Mouse (Mus musculus): Measurements from ENCODE around the gene Hsd17b14. TPM values are rescaled to one million over a fixed set of nuclear protein-coding genes. Genes with fewer than 3 reads are reported as not detected.

Hsd17b14 gene
- polyA plus RNA-seq, 1 experiment from 2014 or later, result 5.4 TPM

DNA sequence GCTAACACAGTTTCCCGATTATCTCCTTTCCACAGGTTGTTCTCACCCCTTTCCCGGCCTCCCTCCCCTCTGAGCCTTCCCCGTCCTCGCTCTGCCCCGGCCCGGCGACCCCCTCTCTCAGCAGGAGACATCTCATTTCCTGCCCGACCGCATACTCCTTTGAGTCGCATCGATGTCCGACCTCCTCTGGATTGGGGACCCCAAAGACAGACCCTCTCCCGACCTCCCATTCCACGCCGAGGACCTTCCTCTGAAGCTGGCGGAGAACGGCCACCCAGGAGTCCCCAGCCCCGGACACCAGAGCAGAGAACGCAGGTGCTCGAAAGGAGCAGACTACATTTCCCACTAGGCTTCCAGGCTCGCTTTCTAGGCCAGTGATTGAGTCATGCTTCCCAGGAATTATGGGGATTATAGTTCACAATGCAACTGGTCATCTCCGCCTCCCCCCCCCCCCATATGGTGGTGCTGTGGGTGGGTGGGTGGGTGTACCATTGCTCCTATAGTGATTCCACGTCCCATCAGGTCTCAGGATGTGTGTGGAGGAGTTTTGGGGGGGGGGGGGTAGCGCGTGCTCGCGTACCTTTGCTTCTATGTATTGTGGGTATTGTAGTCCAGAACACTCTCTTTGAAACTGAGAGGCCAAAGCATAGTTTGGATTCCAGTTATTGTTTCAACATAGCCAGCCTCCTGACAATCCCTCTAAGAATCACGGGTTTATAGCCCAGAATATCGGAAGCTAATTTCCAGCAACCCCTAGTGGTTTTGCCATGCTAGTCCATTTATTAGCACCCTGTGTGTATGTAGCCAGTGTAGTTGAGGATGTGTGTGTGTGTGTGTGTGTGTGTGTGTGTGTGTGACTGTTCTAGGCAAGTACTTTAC, 16.3 kb upstream of the Hsd17b14 start:
- ATAC-seq (replicated peaks; ENCODE audit: low FRiP score), result peak; percentile 32; the same call in 1 of the 2 replicates
- Histone ChIP-seq H3K4me3 (ENCODE audit: low read depth, low read length) (peak overlapping the region; percentile 51), H3K4me2 (peak overlapping the region; percentile 73), H3K27ac (ENCODE audit: low read depth, low read length) (no peak overlapping the region), H3K9ac (ENCODE audit: low read depth, low read length) (peak overlapping the region; percentile 58), H3K27me3 (replicated peaks; ENCODE audit: control insufficient read depth, insufficient read depth, low read length) (no peaks in the 10 kb centered on the region), H3K9me3 (ENCODE audit: control insufficient read depth, low read length) (no peaks in the 10 kb centered on the region), H3K36me3 (ENCODE audit: control insufficient read depth, insufficient read depth, low read length) (no peaks in the 10 kb centered on the region), H3K4me1 (replicated peaks; ENCODE audit: control insufficient read depth, insufficient read depth, low read length) (no peaks in the 10 kb centered on the region)
- 9% methylated on average over 29 of the region's 29 CpGs for WGBS
- DNase-seq (ENCODE audit: low spot score), result peak; percentile 62

DNA sequence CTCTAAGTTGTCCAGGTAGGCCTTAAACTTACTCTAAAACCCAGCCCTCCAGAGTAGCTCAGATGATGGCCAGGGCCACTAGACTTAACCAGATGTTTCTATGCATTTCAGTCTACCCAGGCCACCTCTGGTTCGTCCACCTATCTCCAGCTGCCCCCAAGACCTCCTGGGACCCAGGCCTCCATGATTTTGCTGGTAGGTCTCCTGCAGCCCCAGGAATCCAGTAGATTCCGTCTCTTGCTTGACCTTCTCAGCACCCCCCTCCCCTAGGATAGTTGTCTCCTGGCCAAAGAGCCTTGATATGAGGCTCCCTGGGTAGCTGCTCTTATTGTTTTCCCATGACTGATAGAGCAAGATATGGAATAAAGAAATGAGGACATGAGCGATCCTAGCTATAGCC, 15.6 kb upstream of the Hsd17b14 start:
- H3K9ac ChIP-seq (ENCODE audit: low read depth, low read length), result no peak overlapping the region
- H3K4me1 ChIP-seq (replicated peaks; ENCODE audit: control insufficient read depth, insufficient read depth, low read length), result no peaks in the 10 kb centered on the region
- no peak overlapping the region for H3K27ac ChIP-seq (ENCODE audit: low read depth, low read length)
- no peak overlapping the region for H3K4me3 ChIP-seq (ENCODE audit: low read depth, low read length)
- WGBS, result 81% methylated on average over 3 of the region's 3 CpGs
- H3K36me3 ChIP-seq (ENCODE audit: control insufficient read depth, insufficient read depth, low read length), result no peaks in the 10 kb centered on the region
- no peaks in the 10 kb centered on the region for H3K9me3 ChIP-seq (ENCODE audit: control insufficient read depth, low read length)
- H3K27me3 ChIP-seq (replicated peaks; ENCODE audit: control insufficient read depth, insufficient read depth, low read length), result no peaks in the 10 kb centered on the region
- ATAC-seq (replicated peaks; ENCODE audit: low FRiP score), result no peak
- no peak for DNase-seq (ENCODE audit: low spot score)
- H3K4me2 ChIP-seq, result no peak overlapping the region

DNA sequence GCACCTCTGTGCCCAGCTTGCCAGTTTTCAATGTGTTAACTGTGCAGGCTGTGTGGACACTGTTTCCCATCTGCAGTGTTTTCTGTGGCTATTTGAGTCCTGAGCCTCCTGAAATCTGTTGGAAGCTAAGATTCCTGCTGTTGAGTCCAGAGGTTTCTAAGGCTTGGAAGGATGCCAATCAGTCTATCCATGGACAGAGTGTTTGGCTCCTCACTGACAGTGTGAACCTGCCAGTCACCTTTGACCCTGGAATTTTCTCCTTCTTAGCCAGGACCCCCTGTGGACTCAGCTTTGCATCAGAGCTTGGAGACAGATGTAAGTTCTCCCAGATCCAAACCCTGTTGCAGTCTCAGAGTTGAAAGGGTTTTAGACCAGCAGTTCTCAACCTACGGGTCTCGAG, 14.5 kb upstream of the Hsd17b14 start:
- Histone ChIP-seq H3K4me3 (ENCODE audit: low read depth, low read length) (no peak overlapping the region), H3K9me3 (ENCODE audit: control insufficient read depth, low read length) (peaks cover 3% of the 10 kb centered on the region; the same call in 1 of the 2 replicates), H3K4me1 (replicated peaks; ENCODE audit: control insufficient read depth, insufficient read depth, low read length) (no peaks in the 10 kb centered on the region), H3K9ac (ENCODE audit: low read depth, low read length) (no peak overlapping the region), H3K36me3 (ENCODE audit: control insufficient read depth, insufficient read depth, low read length) (no peaks in the 10 kb centered on the region), H3K27me3 (replicated peaks; ENCODE audit: control insufficient read depth, insufficient read depth, low read length) (no peaks in the 10 kb centered on the region), H3K27ac (ENCODE audit: low read depth, low read length) (no peak overlapping the region), H3K4me2 (no peak overlapping the region)
- 75% methylated on average over 2 of the region's 2 CpGs for WGBS
- no peak for DNase-seq (ENCODE audit: low spot score)
- ATAC-seq (replicated peaks; ENCODE audit: low FRiP score), result no peak

DNA sequence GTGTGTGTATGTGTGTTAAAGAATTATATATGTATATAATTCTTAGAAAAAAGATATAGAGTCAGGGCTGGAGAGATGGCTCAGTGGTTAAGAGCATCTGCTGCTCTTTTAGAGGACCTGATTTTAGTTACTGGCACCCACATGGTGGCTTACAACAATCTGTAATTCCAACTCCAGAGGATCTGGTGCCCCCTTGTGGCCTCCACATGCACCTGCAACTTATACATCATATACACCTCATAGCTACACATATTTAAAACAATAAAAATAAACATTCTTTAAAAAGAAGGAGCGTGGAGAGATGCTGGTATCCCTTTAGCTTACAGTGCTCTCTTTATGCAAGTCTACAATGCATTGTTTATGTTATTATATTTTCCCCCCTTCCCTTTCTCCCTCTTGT, 10.2 kb upstream of the Hsd17b14 start:
- H3K27ac ChIP-seq (ENCODE audit: low read depth, low read length), result no peak overlapping the region
- no peak overlapping the region for H3K9ac ChIP-seq (ENCODE audit: low read depth, low read length)
- no peaks in the 10 kb centered on the region for H3K27me3 ChIP-seq (replicated peaks; ENCODE audit: control insufficient read depth, insufficient read depth, low read length)
- 79% methylated on average over 1 of the region's 1 CpGs for WGBS
- H3K36me3 ChIP-seq (ENCODE audit: control insufficient read depth, insufficient read depth, low read length), result no peaks in the 10 kb centered on the region
- no peaks in the 10 kb centered on the region for H3K4me1 ChIP-seq (replicated peaks; ENCODE audit: control insufficient read depth, insufficient read depth, low read length)
- DNase-seq (ENCODE audit: low spot score) (no peak), ATAC-seq (replicated peaks; ENCODE audit: low FRiP score) (no peak)
- H3K4me2 ChIP-seq, result no peak overlapping the region
- H3K4me3 ChIP-seq (ENCODE audit: low read depth, low read length), result no peak overlapping the region
- H3K9me3 ChIP-seq (ENCODE audit: control insufficient read depth, low read length), result peaks cover 3% of the 10 kb centered on the region; the same call in 1 of the 2 replicates

DNA sequence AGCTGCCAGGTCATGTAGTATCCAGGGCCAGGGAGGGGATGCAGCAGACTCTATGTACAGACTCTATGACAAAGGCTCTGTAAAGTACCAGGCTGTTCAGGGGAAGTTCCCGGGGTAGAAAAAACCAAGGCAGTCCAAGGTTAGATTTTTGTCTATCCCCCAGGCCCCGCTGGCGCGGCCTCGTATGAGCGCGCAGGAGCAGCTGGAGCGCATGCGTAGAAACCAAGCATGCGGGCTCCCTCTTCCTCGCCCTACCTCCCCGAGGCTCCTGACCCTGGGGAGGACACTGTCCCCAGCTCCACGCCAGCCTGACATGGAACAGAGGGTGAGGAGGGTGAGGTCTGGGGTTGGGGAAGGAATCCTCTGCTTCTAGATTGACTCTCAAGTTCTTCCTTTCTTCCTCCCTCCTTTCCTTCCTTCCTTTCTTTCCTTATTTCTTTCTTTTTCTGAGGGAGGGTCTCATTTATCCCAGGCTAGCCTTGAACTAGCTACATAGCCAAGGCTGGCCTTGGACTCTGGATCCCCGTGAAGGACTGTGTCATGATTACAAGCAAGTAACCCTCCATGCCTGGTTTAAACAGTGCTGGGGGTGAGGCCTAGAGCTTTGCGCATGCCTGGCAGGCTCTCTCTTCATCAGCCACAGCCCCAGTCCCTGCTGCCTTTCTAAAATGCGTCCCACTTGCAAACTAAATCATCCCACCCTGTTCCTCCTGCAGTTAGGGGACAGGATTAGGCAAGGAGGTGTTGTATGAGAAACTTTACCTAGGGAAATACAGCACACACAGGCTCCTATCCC, 4.9 kb upstream of the Hsd17b14 start:
- H3K9me3 ChIP-seq (ENCODE audit: control insufficient read depth, low read length), result no peaks in the 10 kb centered on the region
- WGBS, result 86% methylated on average over 16 of the region's 16 CpGs

DNA sequence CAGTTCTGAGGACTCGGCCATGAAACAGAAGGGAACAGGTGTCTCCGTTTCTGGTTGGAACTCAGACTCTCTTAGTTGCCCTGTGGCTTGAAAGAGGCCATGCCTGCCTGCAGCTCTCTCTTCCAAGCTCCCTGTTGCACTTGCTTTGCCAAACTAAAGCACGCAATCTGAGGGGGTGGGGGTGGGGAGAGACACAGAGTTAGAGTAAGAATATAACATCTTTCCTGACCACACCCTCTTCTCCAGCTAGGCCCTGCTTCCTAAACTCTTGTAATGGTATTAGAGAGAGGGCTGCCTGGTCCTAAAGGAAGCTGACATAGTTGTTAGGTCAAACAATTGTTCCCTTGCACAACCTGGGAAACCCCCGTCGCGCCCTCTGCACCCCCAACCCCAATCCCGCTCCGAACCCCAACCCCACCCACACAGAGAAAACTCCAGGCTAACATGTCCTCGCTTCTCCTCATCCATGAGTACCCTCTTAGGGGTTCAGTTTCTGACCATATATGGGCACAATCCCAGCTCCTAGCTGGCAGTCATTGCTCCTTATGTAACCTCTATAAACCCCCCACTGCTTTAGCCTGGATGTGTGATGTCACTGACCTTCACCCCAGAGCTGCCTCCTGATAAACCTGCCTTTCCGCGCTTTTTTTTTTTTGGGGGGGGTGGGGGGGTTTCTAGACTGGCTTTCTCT, 3.7 kb upstream of the Hsd17b14 start:
- H3K4me2 ChIP-seq, result no peak overlapping the region
- DNase-seq (ENCODE audit: low spot score), result no peak
- H3K36me3 ChIP-seq (ENCODE audit: control insufficient read depth, insufficient read depth, low read length), result no peaks in the 10 kb centered on the region
- no peaks in the 10 kb centered on the region for H3K27me3 ChIP-seq (replicated peaks; ENCODE audit: control insufficient read depth, insufficient read depth, low read length)
- H3K4me1 ChIP-seq (replicated peaks; ENCODE audit: control insufficient read depth, insufficient read depth, low read length), result peaks cover 4% of the 10 kb centered on the region; the same call in 1 of the 2 replicates
- H3K4me3 ChIP-seq (ENCODE audit: low read depth, low read length), result no peak overlapping the region
- no peak overlapping the region for H3K9ac ChIP-seq (ENCODE audit: low read depth, low read length)
- WGBS, result 78% methylated on average over 11 of the region's 11 CpGs
- ATAC-seq (replicated peaks; ENCODE audit: low FRiP score), result no peak
- no peak overlapping the region for H3K27ac ChIP-seq (ENCODE audit: low read depth, low read length)
- no peaks in the 10 kb centered on the region for H3K9me3 ChIP-seq (ENCODE audit: control insufficient read depth, low read length)

More for the DNA sequence above, 4.9 kb upstream of the Hsd17b14 start:
- H3K36me3 ChIP-seq (ENCODE audit: control insufficient read depth, insufficient read depth, low read length), result no peaks in the 10 kb centered on the region
- DNase-seq (ENCODE audit: low spot score), result no peak
- H3K27ac ChIP-seq (ENCODE audit: low read depth, low read length), result no peak overlapping the region
- no peaks in the 10 kb centered on the region for H3K27me3 ChIP-seq (replicated peaks; ENCODE audit: control insufficient read depth, insufficient read depth, low read length)
- H3K4me3 ChIP-seq (ENCODE audit: low read depth, low read length), result no peak overlapping the region
- no peak for ATAC-seq (replicated peaks; ENCODE audit: low FRiP score)
- no peak overlapping the region for H3K9ac ChIP-seq (ENCODE audit: low read depth, low read length)
- H3K4me1 ChIP-seq (replicated peaks; ENCODE audit: control insufficient read depth, insufficient read depth, low read length), result 0 out of 2 replicates have a peak, but pooled peaks cover 3% of the 10 kb centered on the region
- H3K4me2 ChIP-seq, result no peak overlapping the region

DNA sequence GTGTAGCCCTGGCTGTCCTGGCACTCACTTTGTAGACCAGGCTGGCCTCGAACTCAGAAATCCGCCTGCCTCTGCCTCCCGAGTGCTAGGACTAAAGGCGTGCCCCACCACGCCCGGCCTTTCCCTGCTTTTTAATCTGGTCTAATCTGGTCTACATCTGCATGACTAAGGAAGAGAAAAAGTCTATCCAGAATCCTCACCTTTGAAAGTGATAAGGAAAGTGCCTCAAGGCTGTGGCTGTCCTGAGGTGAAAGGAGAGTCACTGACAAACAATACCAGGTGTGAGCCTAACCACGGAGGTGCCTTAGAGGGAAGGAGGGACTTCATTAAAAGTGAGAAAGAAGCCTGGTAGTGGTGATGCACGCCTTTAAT, 3.2 kb upstream of the Hsd17b14 start:
- ATAC-seq (replicated peaks; ENCODE audit: low FRiP score), result no peak
- Histone ChIP-seq H3K9me3 (ENCODE audit: control insufficient read depth, low read length) (no peaks in the 10 kb centered on the region), H3K4me3 (ENCODE audit: low read depth, low read length) (no peak overlapping the region), H3K27me3 (replicated peaks; ENCODE audit: control insufficient read depth, insufficient read depth, low read length) (no peaks in the 10 kb centered on the region), H3K27ac (ENCODE audit: low read depth, low read length) (no peak overlapping the region), H3K9ac (ENCODE audit: low read depth, low read length) (no peak overlapping the region), H3K36me3 (ENCODE audit: control insufficient read depth, insufficient read depth, low read length) (no peaks in the 10 kb centered on the region), H3K4me2 (no peak overlapping the region), H3K4me1 (replicated peaks; ENCODE audit: control insufficient read depth, insufficient read depth, low read length) (peaks cover 7% of the 10 kb centered on the region; the same call in 1 of the 2 replicates)
- DNase-seq (ENCODE audit: low spot score), result no peak
- WGBS, result 67% methylated on average over 8 of the region's 8 CpGs

DNA sequence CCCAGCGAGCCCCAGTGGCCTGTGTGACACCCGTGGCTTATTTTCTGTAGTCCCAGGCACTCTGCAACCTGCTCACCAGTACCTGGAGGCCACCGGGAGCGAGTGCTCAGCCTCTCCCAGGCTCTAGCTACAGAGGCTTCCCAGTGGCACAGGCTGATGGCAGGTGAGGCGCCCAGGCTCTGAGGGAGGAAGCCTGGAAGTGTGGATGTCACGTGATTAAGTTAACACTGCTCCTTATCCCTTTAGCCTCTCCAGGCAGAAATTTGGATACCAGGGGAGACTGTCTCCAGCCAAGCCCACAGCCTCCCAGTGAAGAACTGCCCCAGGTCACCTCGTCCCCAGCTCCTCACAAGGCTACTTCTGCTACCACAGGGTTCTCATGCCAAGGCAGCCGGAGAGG, 1.2 kb upstream of the Hsd17b14 start:
- Histone ChIP-seq H3K36me3 (ENCODE audit: control insufficient read depth, insufficient read depth, low read length) (no peaks in the 10 kb centered on the region), H3K27me3 (replicated peaks; ENCODE audit: control insufficient read depth, insufficient read depth, low read length) (no peaks in the 10 kb centered on the region), H3K4me3 (ENCODE audit: low read depth, low read length) (no peak overlapping the region), H3K27ac (ENCODE audit: low read depth, low read length) (no peak overlapping the region), H3K9me3 (ENCODE audit: control insufficient read depth, low read length) (no peaks in the 10 kb centered on the region), H3K9ac (ENCODE audit: low read depth, low read length) (no peak overlapping the region), H3K4me1 (replicated peaks; ENCODE audit: control insufficient read depth, insufficient read depth, low read length) (peaks cover 7% of the 10 kb centered on the region; the same call in 1 of the 2 replicates), H3K4me2 (no peak overlapping the region)
- DNase-seq (ENCODE audit: low spot score), result no peak
- WGBS, result 70% methylated on average over 8 of the region's 8 CpGs
- ATAC-seq (replicated peaks; ENCODE audit: low FRiP score), result no peak
